Mouse (Mus musculus): ENCODE results near the gene Myocd. TPM values are rescaled to one million over a fixed set of nuclear protein-coding genes. Genes with fewer than 3 reads are reported as not detected.

The Myocd gene
- polyA plus RNA-seq, 1 experiment from 2014 or later, result 1.6 TPM

DNA sequence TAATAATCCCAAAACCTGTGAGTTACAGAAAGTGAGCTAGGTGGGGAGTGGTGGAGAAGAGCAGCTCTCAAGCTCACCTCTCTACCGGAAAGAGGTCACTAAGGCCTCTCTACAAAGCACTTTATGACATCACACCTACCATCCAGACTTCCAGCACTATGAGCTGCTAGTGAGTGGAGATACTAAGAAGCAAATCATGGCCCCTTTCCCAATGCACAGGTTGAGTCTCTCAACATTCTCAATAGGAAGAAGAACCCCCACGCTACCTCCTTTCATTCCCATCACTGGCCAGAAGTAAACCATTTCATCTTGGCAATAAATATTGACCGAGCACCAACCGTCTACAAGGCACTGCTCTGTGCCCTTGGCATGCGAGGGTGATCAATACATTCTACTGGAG, 110.0 kb downstream of the Myocd start, which contains the start of gene 1700086D15Rik:
1700086D15Rik (minus strand) TSS at position 101 of the 400 bp plus-strand sequence.
- H3K36me3 ChIP-seq, result no peaks in the 10 kb centered on the region
- H3K4me3 ChIP-seq, result no peak within 1 kb of the TSS
- WGBS, result 91% methylated on average over 5 of the region's 5 CpGs
- DNase-seq (ENCODE audit: low spot score), result no peak
- peaks cover 18% of the 10 kb centered on the region for H3K27me3 ChIP-seq (ENCODE audit: low read depth, poor library complexity, severe bottlenecking)
- H3K9me3 ChIP-seq (replicated peaks), result no peaks in the 10 kb centered on the region
- H3K27ac ChIP-seq (replicated peaks), result no peak within 1 kb of the TSS
- peaks cover 19% of the 10 kb centered on the region for H3K4me1 ChIP-seq

DNA sequence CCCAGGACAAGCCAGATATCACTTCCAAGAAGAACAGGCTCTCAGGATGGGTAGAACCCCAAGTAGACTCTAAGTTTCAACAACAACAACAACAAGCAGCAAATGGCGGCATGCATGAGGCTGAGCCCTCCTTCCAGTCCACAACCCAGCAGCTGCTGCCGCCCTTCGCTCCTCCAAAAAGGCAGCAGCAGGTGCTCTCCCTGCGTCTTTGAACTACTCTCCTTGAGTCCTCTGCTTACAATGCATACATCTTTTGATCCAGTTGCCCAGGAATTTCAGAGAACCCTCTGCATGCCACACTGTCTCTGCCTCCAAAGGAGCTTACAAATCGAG, 111.2 kb downstream of the Myocd start:
- H3K27ac ChIP-seq (replicated peaks), result no peak overlapping the region
- H3K27me3 ChIP-seq (ENCODE audit: low read depth, poor library complexity, severe bottlenecking), result peaks cover 18% of the 10 kb centered on the region
- no peak overlapping the region for H3K4me3 ChIP-seq
- WGBS, result 96% methylated on average over 5 of the region's 5 CpGs
- H3K36me3 ChIP-seq, result no peaks in the 10 kb centered on the region
- peaks cover 19% of the 10 kb centered on the region for H3K4me1 ChIP-seq
- no peaks in the 10 kb centered on the region for H3K9me3 ChIP-seq (replicated peaks)
- no peak for DNase-seq (ENCODE audit: low spot score)

DNA sequence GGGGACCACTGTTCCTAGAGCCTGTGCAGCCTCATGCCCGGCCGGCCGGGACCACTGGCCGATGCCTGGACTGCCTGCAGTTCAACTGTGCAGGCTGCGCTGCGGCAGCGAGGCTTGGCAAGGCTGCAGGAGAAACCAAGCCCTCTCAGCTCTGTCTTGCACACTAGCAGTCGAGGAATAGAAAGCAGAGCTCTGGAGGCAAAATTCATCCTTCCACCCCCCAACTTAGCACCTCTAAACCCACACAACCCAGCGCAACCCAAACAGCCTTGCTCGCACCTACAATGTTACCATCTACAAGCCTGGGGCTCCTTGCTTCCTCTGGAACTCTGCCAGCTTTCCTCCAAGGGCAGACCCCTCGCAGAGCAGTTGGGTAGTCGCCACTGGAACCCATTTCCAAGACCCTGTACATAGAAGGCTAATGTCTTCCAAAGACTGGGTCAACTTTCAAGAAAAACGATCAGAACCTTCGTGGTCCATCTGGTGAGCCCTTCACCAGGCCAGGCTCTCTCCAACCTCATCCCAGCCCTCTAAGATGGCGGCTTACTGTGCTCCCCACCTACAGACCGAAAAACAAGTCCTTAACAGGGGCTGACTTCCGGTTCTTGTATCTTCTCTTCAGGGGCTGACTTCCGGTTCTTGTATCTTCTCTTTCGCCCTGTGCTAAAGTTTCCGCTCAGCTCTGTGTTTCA, 111.7 kb downstream of the Myocd start:
- H3K27ac ChIP-seq (replicated peaks), result no peak overlapping the region
- WGBS, result 93% methylated on average over 20 of the region's 20 CpGs
- H3K4me1 ChIP-seq, result peaks cover 19% of the 10 kb centered on the region
- peaks cover 13% of the 10 kb centered on the region for H3K27me3 ChIP-seq (ENCODE audit: low read depth, poor library complexity, severe bottlenecking)
- H3K4me3 ChIP-seq, result no peak overlapping the region
- H3K36me3 ChIP-seq, result no peaks in the 10 kb centered on the region
- no peaks in the 10 kb centered on the region for H3K9me3 ChIP-seq (replicated peaks)
- DNase-seq (ENCODE audit: low spot score), result no peak

DNA sequence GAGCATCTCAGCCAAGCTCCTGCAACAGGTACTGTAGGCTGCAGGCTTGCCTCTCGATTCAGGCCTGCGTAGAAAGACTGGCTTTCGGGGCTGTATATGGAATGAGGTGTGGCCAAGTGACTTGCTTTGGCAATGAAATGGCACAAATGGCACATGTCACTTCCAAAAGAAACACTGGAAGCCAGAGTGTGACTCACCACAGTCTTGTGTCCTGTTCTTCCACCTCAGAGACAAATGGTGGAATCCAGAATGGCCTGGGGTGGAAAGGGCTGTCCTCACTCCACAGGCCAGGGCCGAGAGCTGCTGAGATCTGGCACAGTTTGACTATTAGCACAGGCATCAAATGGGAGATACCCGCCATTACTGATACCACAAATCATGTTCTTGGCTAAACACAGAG, 116.8 kb downstream of the Myocd start:
- Histone ChIP-seq H3K4me1 (peaks cover 12% of the 10 kb centered on the region; the same call in 1 of the 2 replicates), H3K9me3 (replicated peaks) (no peaks in the 10 kb centered on the region), H3K27ac (replicated peaks) (no peak overlapping the region), H3K36me3 (no peaks in the 10 kb centered on the region), H3K4me3 (no peak overlapping the region), H3K27me3 (ENCODE audit: low read depth, poor library complexity, severe bottlenecking) (no peaks in the 10 kb centered on the region)
- WGBS, result 92% methylated on average over 5 of the region's 5 CpGs
- no peak for DNase-seq (ENCODE audit: low spot score)

DNA sequence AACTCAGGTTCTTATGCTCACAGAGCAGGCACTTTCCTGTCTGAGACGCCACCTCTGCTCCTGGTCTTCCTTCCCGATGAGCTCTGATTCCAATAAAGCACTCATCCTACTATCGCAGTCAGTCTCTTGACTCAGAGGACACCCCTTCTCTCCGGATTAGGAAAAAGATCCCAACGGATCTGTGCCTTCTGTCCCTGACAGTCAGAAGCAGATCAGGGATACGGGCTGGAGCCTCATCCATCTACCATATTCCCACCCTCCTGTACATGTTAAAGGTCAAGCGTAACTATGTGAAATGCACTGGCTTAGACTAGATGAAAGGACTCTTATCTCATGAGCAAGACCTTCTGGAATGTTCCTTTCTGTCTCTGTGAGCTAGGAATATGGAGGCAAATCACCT, 121.3 kb downstream of the Myocd start:
- H3K9me3 ChIP-seq (replicated peaks), result no peaks in the 10 kb centered on the region
- no peaks in the 10 kb centered on the region for H3K27me3 ChIP-seq (ENCODE audit: low read depth, poor library complexity, severe bottlenecking)
- peaks cover 10% of the 10 kb centered on the region; the same call in 1 of the 2 replicates for H3K4me1 ChIP-seq
- H3K4me3 ChIP-seq, result no peak overlapping the region
- H3K27ac ChIP-seq (replicated peaks), result no peak overlapping the region
- 90% methylated on average over 7 of the region's 7 CpGs for WGBS
- no peaks in the 10 kb centered on the region for H3K36me3 ChIP-seq
- DNase-seq (ENCODE audit: low spot score), result no peak

DNA sequence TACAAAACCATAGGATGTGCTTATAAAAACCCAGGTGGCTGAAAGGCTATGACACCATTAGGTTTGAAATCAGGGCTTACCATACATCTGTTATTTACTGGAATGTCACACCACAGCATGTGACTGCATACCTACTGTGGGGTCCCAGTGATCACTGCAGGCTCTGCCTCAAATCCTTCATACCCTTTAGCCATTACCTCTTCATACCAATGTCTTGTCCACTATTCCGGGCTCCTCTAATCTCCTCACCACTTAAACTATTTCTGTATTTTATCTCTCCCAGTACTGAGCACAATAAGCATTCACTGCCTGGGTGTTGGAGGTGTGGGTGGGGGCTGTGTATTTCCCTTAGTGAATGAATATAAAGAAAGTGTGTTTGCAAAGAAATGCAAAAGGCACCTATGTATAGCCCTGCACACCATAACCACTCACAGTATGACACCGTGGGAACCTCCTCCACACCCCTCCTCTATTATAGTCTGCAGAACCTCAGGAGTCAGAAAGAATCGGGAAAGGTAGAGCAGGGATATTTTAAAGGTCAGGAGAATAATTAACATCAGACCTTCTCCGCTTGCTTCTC, 126.9 kb downstream of the Myocd start:
- 78% methylated on average over 4 of the region's 4 CpGs for WGBS
- H3K27ac ChIP-seq (replicated peaks), result no peak overlapping the region
- H3K27me3 ChIP-seq (ENCODE audit: low read depth, poor library complexity, severe bottlenecking), result no peaks in the 10 kb centered on the region
- no peaks in the 10 kb centered on the region for H3K36me3 ChIP-seq
- no peak overlapping the region for H3K4me3 ChIP-seq
- no peak for DNase-seq (ENCODE audit: low spot score)
- H3K9me3 ChIP-seq (replicated peaks), result no peaks in the 10 kb centered on the region
- H3K4me1 ChIP-seq, result peaks cover 3% of the 10 kb centered on the region; the same call in 1 of the 2 replicates

DNA sequence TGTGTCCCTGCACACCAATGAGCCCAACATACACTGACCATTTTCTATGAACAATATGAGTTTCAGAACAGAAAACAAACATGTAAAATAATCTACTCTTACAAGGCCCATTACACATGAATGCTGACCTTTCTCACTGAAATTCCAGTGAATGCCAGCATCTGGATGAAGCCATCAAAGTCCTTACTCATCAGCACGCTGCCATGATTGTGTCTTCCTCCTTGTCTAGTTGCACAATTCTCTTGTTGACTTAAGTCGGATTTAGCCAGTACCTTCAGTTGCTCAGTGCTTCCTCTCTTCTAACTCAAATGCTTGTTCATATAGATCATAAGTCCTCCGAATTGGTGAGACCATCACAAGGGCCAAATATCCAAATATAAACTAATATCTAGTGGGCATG, 130.8 kb downstream of the Myocd start:
- no peak overlapping the region for H3K27ac ChIP-seq (replicated peaks)
- H3K4me3 ChIP-seq, result no peak overlapping the region
- peaks cover 6% of the 10 kb centered on the region; the same call in 1 of the 2 replicates for H3K4me1 ChIP-seq
- H3K36me3 ChIP-seq, result no peaks in the 10 kb centered on the region
- no peaks in the 10 kb centered on the region for H3K27me3 ChIP-seq (ENCODE audit: low read depth, poor library complexity, severe bottlenecking)
- DNase-seq (ENCODE audit: low spot score), result no peak
- H3K9me3 ChIP-seq (replicated peaks), result no peaks in the 10 kb centered on the region
- WGBS, result 89% methylated on average over 3 of the region's 3 CpGs

DNA sequence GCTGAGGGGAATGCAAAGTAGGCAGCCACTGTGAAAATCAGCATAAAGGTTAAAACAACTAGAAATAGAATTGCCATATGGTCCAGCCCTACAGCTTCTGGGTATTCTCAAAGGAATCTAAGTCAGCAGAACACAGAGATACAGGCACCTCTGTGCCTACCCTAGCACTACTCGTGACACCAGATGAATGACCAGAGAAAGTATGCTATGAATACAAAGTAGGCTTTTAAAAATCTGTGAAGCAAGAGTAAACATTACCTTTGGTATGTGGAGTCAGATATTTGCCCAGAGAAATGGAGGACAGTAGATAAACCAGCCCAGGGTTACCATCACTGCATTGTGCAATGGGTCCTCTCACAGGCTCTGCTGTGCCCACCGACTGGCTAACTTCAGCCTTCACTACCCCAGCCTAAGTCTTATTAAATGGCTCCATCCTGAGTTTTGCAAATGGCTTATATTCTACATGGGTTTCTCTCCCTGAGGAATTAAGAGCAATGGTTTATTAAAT, 132.6 kb downstream of the Myocd start:
- 79% methylated on average over 2 of the region's 2 CpGs for WGBS
- DNase-seq (ENCODE audit: low spot score), result no peak
- Histone ChIP-seq H3K4me1 (peaks cover 6% of the 10 kb centered on the region; the same call in 1 of the 2 replicates), H3K9me3 (replicated peaks) (no peaks in the 10 kb centered on the region), H3K27me3 (ENCODE audit: low read depth, poor library complexity, severe bottlenecking) (no peaks in the 10 kb centered on the region), H3K27ac (replicated peaks) (no peak overlapping the region), H3K4me3 (no peak overlapping the region), H3K36me3 (no peaks in the 10 kb centered on the region)

DNA sequence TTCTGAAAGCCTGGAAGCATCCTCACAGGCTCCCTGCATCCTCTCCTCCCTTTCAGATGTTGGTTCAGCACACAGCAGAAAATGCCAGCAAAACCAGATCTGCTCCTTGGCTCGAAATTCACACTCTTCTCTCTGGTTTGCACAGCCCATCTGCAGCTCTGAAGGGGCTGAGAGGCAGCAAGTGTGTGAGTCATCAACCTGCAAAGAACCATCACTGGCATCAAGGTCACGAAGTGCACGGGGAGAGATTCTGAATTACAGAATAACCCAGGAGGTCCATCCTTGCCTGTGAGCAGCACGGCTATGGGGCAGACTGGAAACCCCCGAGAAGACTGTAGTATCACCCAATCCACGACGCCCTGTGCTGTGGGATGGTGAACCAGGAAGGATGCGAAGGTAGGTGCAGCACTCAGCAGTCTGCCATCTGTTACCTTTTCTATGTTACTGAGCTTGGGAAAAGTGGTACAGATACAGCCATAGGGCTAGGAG, 134.5 kb downstream of the Myocd start:
- no peaks in the 10 kb centered on the region for H3K27me3 ChIP-seq (ENCODE audit: low read depth, poor library complexity, severe bottlenecking)
- 87% methylated on average over 8 of the region's 8 CpGs for WGBS
- DNase-seq (ENCODE audit: low spot score), result no peak
- no peak overlapping the region for H3K27ac ChIP-seq (replicated peaks)
- H3K4me3 ChIP-seq, result no peak overlapping the region
- peaks cover 6% of the 10 kb centered on the region; the same call in 1 of the 2 replicates for H3K4me1 ChIP-seq
- H3K36me3 ChIP-seq, result no peaks in the 10 kb centered on the region
- H3K9me3 ChIP-seq (replicated peaks), result no peaks in the 10 kb centered on the region

DNA sequence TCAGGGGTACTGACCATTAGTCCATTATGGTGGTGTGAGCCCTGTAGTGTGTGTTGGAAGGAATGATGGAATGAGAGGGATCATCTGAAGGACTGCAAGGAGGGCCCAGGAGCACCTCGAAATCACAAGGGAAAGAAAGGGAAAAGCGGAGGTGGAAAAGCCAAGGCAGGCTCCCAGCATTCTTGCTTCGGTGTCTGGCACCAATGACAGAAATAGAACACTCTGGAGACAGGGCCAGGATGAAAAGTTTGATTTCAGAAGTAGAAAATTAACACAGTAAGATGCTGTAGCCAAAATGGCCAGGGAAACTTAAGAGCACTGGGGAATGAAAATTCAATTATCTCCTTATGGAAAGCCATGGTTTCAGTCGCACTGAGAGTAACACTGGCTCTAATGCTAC, 136.1 kb downstream of the Myocd start:
- 91% methylated on average over 4 of the region's 4 CpGs for WGBS
- no peak overlapping the region for H3K27ac ChIP-seq (replicated peaks)
- H3K4me1 ChIP-seq, result peaks cover 6% of the 10 kb centered on the region; the same call in 1 of the 2 replicates
- H3K4me3 ChIP-seq, result no peak overlapping the region
- no peaks in the 10 kb centered on the region for H3K9me3 ChIP-seq (replicated peaks)
- H3K27me3 ChIP-seq (ENCODE audit: low read depth, poor library complexity, severe bottlenecking), result no peaks in the 10 kb centered on the region
- H3K36me3 ChIP-seq, result no peaks in the 10 kb centered on the region
- no peak for DNase-seq (ENCODE audit: low spot score)

DNA sequence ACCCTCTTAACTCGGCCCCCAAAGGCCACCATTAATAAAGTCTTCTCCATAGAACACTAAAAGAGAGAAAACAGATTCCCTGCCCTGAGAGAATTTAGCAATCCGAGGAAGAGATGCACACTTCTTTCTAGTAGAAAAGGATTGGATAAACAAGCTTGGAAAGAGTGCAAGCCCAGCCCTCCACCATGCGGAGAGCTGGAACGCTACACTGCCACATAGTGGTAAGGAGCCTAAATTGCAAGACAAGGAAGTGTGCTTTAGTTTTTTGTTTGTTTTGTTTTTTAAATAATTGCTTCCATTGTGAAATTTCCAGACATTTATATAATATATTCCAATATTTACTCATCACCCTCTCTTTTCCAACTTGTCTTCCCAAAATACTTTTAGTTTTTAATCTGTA, 140.7 kb downstream of the Myocd start:
- Histone ChIP-seq H3K9me3 (replicated peaks) (no peaks in the 10 kb centered on the region), H3K27ac (replicated peaks) (no peak overlapping the region), H3K27me3 (ENCODE audit: low read depth, poor library complexity, severe bottlenecking) (no peaks in the 10 kb centered on the region), H3K4me3 (no peak overlapping the region), H3K36me3 (no peaks in the 10 kb centered on the region), H3K4me1 (peaks cover 31% of the 10 kb centered on the region)
- WGBS, result 82% methylated on average over 4 of the region's 4 CpGs
- no peak for DNase-seq (ENCODE audit: low spot score)

DNA sequence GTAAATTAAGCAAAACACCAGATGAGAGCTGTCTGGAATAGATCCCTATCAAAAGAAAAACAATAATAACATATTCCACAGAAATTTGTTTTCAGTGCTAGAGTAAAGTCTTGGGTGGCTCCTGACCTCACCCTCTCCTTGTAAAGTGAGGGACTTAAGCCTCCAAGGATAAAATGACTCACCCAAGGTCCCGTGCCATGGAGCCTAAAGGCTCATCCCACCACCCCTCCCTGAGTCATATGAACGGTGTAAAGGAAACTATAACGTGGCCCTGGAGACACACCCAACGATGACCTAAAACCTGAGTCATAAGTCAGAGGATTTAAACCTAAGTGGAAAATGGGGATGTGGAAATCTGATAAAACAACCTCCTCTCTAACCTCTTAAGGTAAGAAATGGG, 141.1 kb downstream of the Myocd start:
- DNase-seq (ENCODE audit: low spot score), result no peak
- Histone ChIP-seq H3K9me3 (replicated peaks) (no peaks in the 10 kb centered on the region), H3K36me3 (no peaks in the 10 kb centered on the region), H3K4me3 (no peak overlapping the region), H3K4me1 (peaks cover 31% of the 10 kb centered on the region), H3K27ac (replicated peaks) (no peak overlapping the region), H3K27me3 (ENCODE audit: low read depth, poor library complexity, severe bottlenecking) (no peaks in the 10 kb centered on the region)
- WGBS, result 91% methylated on average over 4 of the region's 4 CpGs

DNA sequence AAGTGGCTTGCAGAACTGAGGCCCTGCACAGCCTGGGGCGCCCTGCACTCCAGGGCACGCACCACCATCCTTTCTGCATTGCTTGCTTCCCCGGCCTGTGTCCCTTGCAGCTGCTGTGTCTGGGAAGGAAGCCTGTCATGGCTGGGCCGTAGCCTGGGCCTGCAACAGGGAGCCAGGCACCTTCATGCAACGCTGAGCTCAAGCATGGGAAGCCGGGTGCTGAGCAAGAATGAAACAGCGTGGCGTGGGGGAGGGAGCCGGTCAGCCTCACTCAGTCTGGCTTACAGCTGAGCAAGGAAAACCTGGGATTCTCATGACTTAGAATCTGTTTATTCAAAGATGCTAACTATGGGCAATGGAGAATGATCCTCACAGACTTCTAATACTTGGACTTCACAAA, 143.2 kb downstream of the Myocd start:
- 68% methylated on average over 9 of the region's 9 CpGs for WGBS
- no peak for DNase-seq (ENCODE audit: low spot score)
- no peaks in the 10 kb centered on the region for H3K27me3 ChIP-seq (ENCODE audit: low read depth, poor library complexity, severe bottlenecking)
- H3K4me1 ChIP-seq, result peaks cover 31% of the 10 kb centered on the region
- peak overlapping the region; percentile 59 for H3K27ac ChIP-seq (replicated peaks)
- no peaks in the 10 kb centered on the region for H3K36me3 ChIP-seq
- H3K4me3 ChIP-seq, result no peak overlapping the region
- no peaks in the 10 kb centered on the region for H3K9me3 ChIP-seq (replicated peaks)
